Mouse (Mus musculus) layer of hippocampus, adult 9-10 months (tissue): ENCODE measurements around the gene Mapre3.
A peak's percentile ranks its signal among the peaks of the same experiment; 100 is the strongest.

Source experiments
- DNase-seq: peaks from one replicate; pipeline ENCODE4 v3.0.0; 2022; ENCODE audit warnings: low spot score

Gene Mapre3

GRCm38 (mm10) chr5:30814424-30815119, at the start of gene Mapre3:
Gene Mapre3, plus strand, starts transcription at chr5:30814641.
- DNase-seq: peak; percentile 74

GRCm38 (mm10) chr5:30765596-30766370, 48.7 kb upstream of the Mapre3 start:
- no peak for DNase-seq

- no peak for DNase-seq
Observed at GRCm38 (mm10) chr5:30768082-30768481, 46.4 kb upstream of the Mapre3 start.

GRCm38 (mm10) chr5:30768598-30768997, 45.8 kb upstream of the Mapre3 start:
- DNase-seq: no peak

GRCm38 (mm10) chr5:30769075-30769474, 45.4 kb upstream of the Mapre3 start:
- no peak for DNase-seq

- DNase-seq: peak; percentile 91
Observed at GRCm38 (mm10) chr5:30774601-30775371, 39.7 kb upstream of the Mapre3 start.

GRCm38 (mm10) chr5:30780699-30781098, 33.7 kb upstream of the Mapre3 start:
- peak; percentile 27 for DNase-seq

- DNase-seq: no peak
Observed at GRCm38 (mm10) chr5:30781147-30781546, 33.3 kb upstream of the Mapre3 start.

GRCm38 (mm10) chr5:30787381-30787780, 27.1 kb upstream of the Mapre3 start:
- no peak for DNase-seq

GRCm38 (mm10) chr5:30790047-30790446, 24.4 kb upstream of the Mapre3 start:
- DNase-seq: no peak

GRCm38 (mm10) chr5:30796125-30796524, 18.3 kb upstream of the Mapre3 start:
- DNase-seq: no peak

- no peak for DNase-seq
Observed at GRCm38 (mm10) chr5:30797482-30797881, 17.0 kb upstream of the Mapre3 start.

- no peak for DNase-seq
Observed at GRCm38 (mm10) chr5:30797982-30798381, 16.5 kb upstream of the Mapre3 start.

GRCm38 (mm10) chr5:30798965-30799364, 15.5 kb upstream of the Mapre3 start:
- no peak for DNase-seq

GRCm38 (mm10) chr5:30802724-30803467, 11.5 kb upstream of the Mapre3 start:
- DNase-seq: no peak

GRCm38 (mm10) chr5:30806106-30806505, 8.3 kb upstream of the Mapre3 start:
- peak; percentile 90 for DNase-seq

- DNase-seq: no peak
Observed at GRCm38 (mm10) chr5:30815120-30815465, 652 bp downstream of the Mapre3 start.

GRCm38 (mm10) chr5:30816261-30816791, 1.9 kb downstream of the Mapre3 start:
- DNase-seq: no peak

GRCm38 (mm10) chr5:30818758-30819309, 4.4 kb downstream of the Mapre3 start:
- no peak for DNase-seq

- DNase-seq: no peak
Observed at GRCm38 (mm10) chr5:30822689-30823088, 8.2 kb downstream of the Mapre3 start.

- DNase-seq: no peak
Observed at GRCm38 (mm10) chr5:30823091-30823490, 8.7 kb downstream of the Mapre3 start.
